Mouse (Mus musculus) heart, embryonic 14.5 days (tissue): Measurements from ENCODE around the gene B3galt2. TPM values are rescaled to one million over a fixed set of nuclear protein-coding genes. Genes with fewer than 3 reads are reported as not detected.

ENCODE experiments used
- polyA plus RNA-seq: library from polyadenylated mRNA; unstranded; fragments of >200 nt; fragmentation: Nextera tagmentation; extraction: Ambion mirVana; gene quantifications from 2 replicates; pipeline ENCODE4 v1.2.1, GENCODE M21; 2014

The B3galt2 gene
- polyA plus RNA-seq, 1 experiment from 2014 or later = 0.47 TPM

Other genes with a start within 250 kb of the B3galt2 start
- gene Cdc73, start 62.2 kb downstream of the B3galt2 start, polyA plus RNA-seq = 16.9 and 17.3 TPM in 2 replicates
- 82.1 and 83.9 TPM in 2 replicates for gene Glrx2, start 75.7 kb downstream of the B3galt2 start, polyA plus RNA-seq
- 14.5 and 16.3 TPM in 2 replicates for gene Trove2, start 136.4 kb downstream of the B3galt2 start, polyA plus RNA-seq
- gene Uchl5, start 136.6 kb downstream of the B3galt2 start, polyA plus RNA-seq = 44.7 and 45.8 TPM in 2 replicates